Mouse (Mus musculus) mouse trophoblast stem cell (cell line): ENCODE data around the gene Ncoa5.

Experiments
- in situ Hi-C, 2 experiments: fragments of 300-500 bp; cut with MseI, MboI; formaldehyde crosslinking; loops; 2 replicates in 1 of 2; 3 replicates in 1 of 2; pipeline ENCODE4 v1.15.1; 2025

Gene Ncoa5

DNA sequence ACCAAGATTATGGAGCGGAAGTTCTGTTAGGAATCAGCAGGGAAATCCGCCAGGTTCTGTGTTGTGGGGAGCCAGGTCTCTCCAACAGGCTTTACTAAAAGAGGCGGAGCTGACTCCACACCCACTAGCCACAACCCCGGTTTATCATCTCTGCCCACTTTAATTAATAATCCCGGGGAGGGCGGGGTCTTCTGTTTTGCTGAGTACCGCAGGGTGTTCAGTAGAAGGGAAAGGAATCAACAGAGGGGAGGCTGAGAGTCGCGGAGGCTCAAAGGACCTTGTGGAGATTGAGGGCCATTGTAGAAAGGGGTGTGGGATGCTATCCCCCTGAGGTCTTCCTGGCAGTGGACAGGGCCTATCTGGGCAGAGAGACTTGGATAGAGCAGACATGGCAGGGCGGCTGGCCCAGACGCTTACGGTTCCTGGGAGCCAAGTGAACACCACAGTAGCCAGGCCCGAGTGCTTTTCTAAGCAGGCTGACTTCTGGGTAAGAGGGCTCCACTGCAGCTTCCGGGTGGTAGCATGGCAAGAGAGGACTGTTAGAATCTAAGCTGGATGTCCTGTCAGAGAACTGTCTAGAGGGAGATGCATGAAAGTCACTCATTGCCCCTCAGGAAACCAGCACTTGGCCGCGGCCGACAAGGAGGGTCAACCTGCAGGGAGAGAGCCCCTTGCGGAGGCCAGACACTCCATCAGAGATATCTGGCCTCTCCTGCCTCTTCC is 16.3 kb upstream of the Ncoa5 start:
- in situ Hi-C loops: no loop called here

DNA sequence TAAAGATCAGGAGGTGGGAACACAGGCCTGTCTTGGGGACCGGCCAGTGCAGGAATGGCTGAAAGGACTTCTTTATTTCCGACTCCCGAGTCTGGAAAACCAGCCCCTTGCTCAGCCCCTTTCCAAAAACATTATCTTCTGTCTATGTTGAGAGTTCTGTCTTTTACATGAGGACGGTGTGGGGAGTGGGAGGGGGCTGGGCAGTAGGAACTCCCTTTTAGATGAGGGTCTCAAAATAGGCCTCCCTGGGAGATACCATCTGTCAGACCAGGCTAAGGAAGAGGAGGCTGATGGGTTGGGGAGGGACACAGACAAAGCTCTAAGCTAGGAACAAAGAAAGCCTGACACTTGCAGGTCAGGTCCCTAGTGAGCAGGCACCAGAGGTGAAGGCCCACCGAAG is 14.4 kb upstream of the Ncoa5 start:
- in situ Hi-C loops: no loop called here

DNA sequence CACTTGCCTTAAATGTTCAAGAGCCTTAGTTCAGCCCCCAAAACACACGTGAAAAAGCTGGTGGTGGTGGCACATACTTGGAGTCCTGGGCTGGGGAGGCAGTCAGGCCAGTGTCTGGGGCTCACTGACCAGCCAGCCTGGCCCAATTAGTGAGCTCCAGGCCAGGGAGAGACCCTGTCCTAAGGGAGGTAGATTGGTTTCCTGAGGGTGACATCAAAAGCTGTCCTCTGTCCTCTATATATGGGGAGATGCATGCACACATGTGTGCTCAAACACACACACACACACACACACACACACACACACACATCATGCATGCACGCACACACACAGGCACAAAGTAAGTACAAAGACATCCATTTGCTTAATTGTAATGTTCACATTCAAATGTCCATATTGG is 9.1 kb upstream of the Ncoa5 start:
- in situ Hi-C loops: no loop called here

DNA sequence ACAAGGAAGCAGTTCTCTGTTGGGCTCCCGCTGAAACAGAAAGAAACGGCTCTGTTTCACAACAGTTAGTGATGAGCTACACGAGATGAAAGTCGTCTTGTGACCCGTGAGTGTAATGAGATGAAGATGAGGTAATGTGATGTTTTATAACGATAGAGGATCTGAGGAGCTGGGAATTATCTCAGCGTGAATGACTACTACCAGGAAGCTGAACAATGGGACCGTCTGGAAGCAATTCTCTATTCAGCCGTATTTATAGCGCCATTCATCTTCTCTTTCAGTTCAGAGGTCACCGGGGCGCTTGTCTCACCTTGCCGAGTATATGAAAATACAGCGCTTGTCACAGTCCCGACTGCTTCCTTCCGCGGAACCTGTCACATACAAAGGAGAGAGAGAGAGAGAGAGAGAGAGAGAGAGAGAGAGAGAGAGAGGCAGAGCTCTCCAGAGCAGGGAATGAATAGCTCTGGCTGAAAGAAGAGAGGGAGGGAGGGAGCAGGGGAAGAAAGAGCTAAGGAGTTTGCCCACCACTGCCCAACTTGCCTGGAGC is 8.5 kb upstream of the Ncoa5 start:
- in situ Hi-C loops: no loop called here

DNA sequence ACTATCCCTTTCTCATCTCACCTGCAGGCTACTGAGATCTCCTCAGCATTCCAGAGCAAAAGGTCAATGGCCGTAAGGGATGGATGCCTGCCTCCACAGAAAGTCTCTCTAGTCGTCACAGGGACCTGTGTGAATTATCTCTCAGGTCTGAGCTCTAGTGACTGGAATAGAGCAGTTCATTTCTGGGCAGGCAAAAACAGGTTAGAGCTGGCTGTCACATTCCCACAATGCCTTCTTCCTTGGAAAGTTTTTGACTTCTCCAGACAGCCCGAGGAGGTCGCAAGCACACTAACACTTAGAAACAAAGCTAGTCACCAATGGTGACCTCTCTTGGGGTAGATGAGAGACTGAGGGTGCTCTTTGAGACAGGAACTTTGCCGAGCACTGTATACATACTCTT is 7.5 kb upstream of the Ncoa5 start:
- in situ Hi-C loops: no loop called here

DNA sequence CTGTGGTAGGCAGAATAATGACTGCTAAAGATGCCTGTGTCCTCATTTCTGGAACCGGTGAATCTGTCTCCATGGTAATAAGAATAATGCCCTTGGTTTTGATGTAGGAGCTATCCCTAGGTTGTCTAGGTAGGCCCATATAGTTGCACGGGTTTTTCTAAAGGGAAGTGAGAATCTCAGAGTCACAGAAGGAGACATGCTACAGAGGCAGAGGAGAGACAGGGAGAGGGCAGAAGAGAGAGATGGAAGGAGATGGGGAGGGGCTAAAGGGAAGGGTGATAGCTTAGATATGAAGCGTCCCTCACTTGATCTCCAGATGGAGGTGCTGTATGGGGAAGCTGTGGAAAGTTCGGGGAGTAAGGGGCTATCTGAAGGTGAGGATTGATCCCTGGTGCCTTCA is 2.7 kb upstream of the Ncoa5 start:
- in situ Hi-C loops: no loop called here

DNA sequence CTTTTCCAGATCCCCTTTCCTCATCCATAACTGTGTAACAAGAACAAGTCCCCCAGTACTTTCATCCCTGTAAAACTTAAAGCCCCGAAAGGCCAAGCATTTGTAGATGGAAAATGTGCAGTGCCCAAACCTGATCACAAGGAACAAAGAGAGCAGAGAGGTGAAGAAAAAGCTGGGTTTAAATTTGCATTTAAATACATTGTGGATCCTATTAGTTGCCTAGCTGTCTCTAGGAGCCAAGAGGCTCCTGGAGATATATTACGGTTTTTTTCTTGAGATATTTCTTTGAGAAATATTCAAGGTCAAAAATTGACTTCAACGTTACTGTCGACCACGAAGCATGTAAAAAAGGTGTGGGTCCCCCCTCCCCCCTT is 378 bp upstream of the Ncoa5 start:
- in situ Hi-C loops: no loop called here

DNA sequence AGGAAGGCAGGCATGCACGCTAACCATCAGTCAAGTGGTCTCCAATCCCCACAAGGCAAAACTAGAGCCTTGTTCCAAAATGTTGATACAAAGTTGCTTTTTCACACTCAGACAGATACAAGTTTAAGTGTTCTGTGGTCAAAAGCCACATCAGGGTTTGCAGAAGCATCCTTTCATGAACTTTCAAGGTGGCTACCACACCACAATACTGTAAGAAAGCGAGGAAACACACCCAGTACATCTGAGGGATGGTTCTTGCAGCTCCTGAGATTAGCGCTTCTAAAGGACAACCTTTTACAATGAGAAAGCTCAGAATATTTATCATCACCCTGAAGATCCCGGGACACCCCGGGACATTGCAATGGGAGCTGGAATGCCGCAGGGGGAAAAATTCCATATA is 1.4 kb downstream of the Ncoa5 start:
- in situ Hi-C loops: no loop called here

DNA sequence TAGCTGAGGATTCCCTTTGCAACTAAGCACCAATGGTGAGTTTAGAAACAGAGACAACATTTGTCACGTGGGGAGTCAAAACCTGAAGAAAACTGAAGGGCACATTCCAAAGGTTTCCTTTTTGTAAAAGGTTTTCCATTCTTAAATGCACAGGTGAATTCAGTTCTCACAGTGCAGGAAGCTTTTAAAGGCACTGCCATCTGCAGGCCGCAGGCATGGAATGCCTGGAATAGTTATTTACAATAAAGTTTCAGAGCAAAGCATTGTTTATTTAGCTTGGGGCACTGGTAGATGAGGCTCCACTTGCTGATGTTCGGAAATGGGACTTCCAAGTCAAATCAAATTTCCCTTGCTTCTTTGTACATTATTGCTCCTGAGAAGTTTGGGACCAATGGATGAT is 2.1 kb downstream of the Ncoa5 start:
- in situ Hi-C loops: no loop called here

DNA sequence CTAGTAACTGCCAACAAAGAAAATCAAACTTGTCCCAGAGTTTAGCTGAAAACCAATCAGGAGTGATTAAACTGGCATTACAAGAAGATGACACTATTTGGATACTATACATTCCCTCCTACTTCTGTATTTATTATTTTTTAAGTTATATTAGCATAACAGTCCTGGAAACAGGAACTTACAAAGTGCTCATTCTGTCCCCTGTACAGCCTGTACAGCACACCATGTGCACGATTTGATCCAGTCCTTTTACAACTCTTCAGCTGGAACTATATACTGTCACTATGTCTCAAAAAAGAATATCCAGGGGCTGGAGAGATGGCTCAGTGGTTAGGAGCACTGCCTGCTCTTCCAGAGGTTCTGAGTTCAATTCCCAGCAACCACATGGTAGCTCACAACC is 7.5 kb downstream of the Ncoa5 start:
- in situ Hi-C loops: no loop called here

DNA sequence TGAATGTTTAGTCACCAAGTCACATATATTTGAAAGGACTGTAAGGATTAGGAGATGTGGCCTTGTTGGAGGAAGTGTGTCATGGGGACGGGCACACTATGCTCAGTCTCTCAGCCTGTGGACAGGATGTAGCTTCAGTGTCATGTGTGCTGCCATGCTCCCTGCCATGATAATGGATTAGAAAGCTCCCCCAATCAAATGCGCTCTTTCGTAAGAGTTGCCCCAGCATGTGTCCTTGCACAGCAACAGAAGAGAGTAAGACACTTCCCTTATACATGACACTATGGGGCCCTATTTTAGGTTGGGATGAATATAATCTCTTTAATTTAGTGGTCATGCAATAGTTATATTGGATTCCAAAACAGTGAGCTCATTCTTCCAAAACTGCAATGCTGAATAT is 14.2 kb downstream of the Ncoa5 start:
- in situ Hi-C loops: no loop called here

DNA sequence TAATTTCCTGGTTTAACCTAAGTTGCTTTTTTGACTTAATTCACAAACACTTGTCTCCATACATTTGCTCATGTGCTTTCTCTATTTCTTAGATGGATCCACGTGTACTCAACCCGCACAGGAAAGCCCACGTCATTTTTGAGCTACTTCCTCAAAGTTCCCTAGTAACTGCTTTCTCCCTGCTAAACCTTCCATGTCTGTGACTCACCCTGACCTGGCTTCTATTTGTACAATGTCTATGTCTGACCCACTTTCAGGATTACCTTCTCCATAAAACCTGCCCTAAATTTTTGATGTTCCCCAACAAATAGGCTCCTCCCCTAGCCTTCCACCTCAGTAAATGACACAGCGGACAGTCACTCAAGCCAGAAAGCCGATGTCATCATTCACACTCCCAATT is 19.7 kb downstream of the Ncoa5 start:
- in situ Hi-C loops: no loop called here

DNA sequence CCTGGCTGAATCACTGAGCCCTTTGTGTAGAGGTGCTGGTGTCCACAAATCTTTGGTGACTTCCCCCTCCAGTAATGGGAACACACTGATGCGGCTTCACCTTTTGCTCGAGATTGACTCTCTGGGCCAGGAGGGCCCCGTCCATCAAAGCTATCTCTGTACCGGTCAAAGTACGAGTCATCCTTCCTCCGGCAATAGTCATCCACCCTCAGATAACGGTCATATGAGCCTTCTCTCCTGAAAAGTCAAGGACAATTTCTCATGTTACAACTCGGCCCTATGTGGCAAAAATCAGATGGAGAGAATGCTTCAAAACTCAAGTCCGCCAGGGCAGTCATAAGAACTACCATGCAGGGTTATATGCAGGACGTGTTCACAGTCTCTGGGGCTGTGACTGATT is 24.3 kb downstream of the Ncoa5 start:
- in situ Hi-C loops: no loop called here

DNA sequence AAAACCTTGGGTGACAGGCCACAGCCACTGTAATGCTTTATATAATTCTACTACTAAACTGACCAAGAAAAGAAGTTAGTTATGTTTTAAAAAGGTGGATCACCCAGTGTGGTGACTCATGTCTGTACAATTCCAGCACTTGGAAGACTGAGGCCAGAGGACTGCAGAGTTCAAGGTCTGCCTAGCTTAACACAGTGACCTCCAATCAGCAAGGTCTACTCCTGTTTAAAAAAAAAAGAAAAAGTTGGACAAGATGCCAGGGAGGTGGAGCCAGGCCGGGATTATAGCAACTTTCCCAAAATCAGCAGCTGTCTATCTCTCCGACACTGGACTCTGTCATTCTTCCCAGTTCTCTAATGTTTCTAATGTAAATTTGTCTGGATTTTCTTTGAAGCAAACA is 25.1 kb downstream of the Ncoa5 start:
- in situ Hi-C loops: no loop called here

DNA sequence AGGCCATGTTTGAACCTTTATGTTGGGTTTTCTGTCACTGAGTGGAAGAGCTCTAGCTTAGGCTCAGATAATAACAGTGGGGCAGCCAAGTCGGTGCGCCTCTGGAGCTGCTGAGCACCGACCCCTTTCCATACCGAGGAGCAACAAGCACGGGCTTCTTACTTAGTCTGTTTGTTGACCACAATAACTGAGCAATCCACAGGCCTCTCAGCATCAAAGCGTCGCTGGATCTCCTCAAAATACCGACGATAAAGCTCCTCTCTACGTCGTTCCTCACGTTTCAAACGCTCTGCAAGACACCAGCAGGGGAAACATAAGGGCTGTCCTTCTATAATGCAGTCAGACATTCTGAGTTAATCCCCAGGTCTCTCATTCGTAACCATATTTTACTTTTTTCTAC is 25.5 kb downstream of the Ncoa5 start:
- in situ Hi-C loops: no loop called here

DNA sequence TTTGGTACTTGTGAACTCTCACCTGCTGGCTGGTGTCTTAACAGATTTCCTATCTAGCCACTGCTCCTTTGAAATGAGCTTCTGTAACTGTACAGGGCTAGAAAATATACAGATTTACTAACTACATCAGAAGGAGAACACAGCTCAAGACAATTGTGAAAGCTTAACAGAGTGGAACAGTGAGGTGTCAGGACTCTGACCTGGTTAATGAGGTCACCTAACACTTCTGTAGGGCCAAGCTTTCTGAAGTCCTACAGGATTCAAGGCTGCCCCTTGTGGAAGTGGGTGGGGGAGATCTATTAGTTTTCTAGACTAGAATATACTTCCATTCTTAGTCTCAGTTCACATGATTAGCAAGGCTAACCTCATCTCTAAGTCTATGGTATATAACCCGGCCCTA is 26.7 kb downstream of the Ncoa5 start:
- in situ Hi-C loops: no loop called here

DNA sequence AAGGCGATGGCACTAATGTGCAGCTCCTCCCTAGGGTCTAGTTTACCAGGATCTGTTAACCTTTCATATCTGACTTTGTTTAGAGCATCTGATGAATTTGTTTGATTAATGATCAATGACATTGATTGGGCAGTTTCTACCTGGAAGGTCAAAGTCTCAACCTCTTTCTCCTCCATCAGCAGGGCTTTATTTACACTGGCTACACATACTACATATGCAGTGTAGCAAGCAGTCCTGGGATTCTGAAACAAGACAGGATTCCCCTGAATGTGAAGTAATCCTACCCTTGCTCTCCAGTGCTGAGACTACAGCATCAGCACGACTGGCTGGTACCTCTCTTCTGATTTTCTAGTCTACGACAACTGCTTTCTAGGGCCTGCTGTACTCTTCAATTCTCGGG is 27.9 kb downstream of the Ncoa5 start:
- in situ Hi-C loops: no loop called here

DNA sequence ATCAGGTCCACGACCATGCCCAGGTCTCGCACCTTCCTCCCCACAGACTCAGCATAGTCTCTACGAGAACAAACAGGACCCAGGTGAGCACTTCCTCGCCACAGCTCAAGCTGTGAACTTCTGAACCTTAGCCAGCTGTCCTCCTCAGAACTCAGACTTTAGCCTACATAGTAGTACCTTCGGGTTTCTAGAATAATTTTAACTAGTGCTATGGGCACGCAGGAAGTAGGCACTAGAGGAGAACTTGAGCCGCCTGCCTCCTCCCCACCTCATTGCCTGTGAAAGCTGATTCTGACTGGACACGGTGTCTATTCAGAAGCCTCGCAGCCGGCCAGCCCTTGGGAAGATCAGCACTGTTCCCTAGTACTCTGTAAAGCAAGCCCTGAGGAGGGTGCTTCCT is 30.4 kb downstream of the Ncoa5 start:
- in situ Hi-C loops: no loop called here

DNA sequence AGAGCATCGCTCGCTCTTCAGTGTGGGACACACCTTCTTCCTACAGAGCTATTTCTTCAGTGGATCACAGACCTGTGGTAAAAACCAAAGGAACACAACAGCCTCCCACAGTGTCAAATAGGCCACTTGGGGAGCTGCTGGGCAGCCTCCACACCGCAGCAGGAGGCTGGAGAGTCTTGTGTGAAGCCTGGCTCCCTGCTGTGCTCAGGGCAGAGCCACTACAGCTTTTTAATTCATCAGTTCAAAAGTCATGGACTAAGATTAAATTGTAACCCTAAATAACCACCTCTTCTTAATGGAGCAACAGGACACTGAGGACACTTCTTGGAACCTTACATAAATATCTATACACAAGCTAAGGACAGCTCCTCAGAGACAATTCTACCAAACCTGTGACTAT is 31.6 kb downstream of the Ncoa5 start:
- in situ Hi-C loops: no loop called here

DNA sequence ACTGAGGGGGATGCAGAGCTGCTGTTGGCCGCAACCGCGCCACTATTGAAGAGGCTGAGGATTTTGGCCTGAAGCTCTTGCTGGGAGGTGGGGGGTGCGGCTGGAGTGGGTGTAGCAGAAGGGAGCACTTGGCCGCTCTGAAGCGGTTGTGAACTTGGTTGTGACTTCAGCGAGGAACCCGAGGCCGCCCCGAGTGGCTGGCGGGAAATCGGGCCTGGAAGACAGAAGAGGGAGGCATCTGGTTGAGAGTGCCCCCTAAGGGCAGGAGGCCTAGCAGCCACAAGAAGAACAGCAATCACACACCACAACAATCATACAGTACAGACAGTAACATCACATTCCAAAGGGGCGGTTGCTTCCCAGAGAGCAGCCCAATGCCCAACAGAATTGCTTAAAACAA is 32.7 kb downstream of the Ncoa5 start:
- in situ Hi-C loops: no loop called here

DNA sequence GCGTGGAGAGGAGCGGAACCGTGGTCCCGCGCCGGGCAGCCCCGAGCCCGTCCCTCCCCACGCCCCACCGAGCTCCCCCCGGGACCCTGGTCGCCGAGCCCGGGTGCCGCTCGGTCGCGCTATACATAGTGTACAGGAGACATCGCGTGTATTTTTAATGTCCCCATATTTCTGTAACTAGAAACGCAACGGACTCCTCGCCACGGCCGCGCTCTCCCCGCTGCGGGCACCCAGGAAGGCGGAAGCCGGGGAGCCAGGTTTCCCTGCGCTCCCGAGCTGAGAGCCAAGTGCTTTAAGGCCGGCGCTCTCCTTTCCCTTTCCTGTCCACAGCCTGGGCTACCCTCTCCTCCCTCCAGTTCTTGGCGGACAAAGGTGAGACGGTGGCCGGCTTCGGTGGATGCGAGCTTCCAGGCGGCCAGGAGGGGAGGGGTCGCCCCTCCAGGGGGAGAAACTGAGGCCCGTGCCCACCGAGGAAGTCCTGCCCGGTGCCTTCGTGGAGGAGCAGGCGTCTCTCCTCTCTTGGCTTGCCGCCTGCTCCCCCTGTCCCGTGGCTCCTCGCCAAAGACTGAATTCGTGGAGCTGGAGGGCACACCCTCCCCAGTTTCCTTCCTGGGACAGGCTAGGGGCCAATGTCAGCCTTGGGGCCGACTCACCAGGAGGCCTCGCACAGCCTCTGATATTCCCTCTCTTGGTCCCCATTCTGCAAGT is 36.8 kb downstream of the Ncoa5 start:
- in situ Hi-C loops: no loop called here

DNA sequence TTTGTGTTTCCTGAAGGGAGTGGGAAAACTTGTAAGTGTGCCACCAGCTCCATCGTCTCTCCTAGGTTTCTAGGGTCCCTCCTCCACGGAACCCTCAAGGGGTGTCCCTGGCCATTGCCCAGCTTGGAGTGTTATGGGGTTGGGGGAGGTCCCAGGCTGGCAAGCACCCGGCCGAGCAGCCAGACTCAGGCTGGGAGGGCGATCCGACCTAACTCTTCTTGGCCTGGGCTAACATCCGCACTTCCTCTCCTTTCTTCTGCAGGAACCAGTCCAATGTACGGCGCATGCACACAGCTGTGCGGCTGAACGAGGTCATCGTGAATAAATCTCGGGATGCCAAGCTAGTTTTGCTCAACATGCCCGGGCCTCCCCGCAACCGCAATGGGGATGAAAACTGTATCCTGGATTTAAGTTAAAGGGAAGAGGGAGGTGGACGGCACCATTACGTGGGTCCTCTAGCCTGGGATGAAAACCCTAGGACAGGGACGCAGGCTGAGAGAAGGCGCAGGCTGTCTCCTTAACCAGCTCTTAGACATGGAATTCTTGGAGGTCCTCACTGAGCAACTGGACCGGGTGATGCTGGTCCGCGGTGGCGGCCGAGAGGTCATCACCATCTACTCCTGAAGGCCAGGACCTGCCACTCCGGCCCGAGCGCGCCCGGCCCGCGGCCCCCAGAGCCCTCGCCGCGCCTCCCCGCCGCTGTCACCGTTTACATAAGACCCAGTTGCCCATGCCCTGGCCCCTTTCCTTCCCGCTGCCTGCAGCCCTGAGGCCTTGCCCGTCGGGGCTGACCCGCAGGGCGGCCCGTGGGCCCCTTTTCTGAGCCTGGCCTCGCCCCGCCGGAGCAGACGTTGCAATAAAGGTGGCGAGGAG is 37.6 kb downstream of the Ncoa5 start:
- in situ Hi-C loops: no loop called here

DNA sequence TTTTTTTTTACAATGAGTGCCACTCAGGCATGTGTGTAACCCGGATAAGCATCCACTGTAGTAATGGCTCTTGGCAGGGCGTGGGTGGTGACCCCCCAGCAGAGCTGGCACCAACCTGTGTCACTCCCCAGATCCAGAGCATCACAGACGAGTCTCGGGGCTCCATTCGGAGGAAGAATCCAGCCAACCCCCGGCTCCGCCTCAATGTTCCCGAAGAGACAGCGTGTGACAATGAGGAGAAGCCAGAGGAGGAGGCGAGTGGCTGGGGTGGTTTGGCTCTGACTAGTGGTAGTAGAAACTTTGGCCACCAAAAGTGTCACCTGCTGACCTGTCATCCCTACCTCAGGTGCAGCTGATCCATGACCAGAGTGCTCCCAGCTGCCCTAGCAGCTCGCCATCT is 38.7 kb downstream of the Ncoa5 start:
- in situ Hi-C loops: no loop called here
